Mouse (Mus musculus): ENCODE data around the gene Dusp7. TPM values are rescaled to one million over a fixed set of nuclear protein-coding genes. Genes with fewer than 3 reads are reported as not detected.

Gene Dusp7
- total RNA-seq (2023), result 29.3 TPM

DNA sequence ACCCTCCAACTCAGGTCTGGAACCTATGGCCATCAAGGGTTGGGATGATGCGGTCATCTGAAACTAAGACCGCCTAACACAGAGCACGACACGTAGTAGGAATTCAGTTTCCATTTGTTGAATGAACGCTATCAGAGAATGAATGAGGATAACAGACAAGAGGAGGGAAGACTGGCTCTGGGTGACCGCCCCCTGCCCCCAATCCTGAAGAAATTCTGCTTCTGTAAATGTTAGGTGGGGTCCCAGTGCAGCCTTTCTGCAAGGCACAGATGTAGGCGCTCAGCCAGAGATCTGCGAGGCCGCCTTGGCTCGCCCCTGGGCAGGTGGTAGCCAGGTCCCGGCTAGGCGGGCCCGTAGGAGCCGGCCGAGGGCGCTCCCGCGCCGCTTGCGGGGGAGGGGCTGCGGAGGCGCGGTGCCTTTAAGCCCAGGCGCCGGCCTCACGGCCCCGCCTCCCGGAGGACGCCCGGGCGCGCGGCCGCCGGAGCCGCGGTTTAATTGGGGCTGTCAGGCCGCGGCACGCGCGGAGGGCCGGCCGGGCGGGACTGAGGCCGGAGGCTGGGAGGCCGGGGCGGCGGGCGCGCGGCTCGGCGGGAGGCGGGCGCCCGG lies at the start of gene Dusp7:
Gene Dusp7, plus strand, starts transcription at position 521 of the 606 bp plus-strand sequence.

Other genes starting within 250 kb of the Dusp7 start
- gene Glyctk, start 210.5 kb upstream of the Dusp7 start, total RNA-seq (2023), result 6.1 TPM
- 135 TPM for gene Wdr82, start 197.7 kb upstream of the Dusp7 start, total RNA-seq (2023)
- gene Ppm1m, start 168.9 kb upstream of the Dusp7 start, total RNA-seq (2023), result 36.7 TPM
- 78.4 TPM for gene Twf2, start 165.5 kb upstream of the Dusp7 start, total RNA-seq (2023)
- gene Tlr9, start 146.0 kb upstream of the Dusp7 start, total RNA-seq (2023), result 10.5 TPM
- 26.1 TPM for gene Alas1, start 120.0 kb upstream of the Dusp7 start, total RNA-seq (2023)
- 4.3 TPM for gene Poc1a, start 87.6 kb upstream of the Dusp7 start, total RNA-seq (2023)
- gene Rpl29, start 60.8 kb downstream of the Dusp7 start, total RNA-seq (2023), result 1,242 TPM
- gene Acy1, start 69.7 kb downstream of the Dusp7 start, total RNA-seq (2023), result 13.1 TPM
- 4.9 TPM for gene Abhd14b, start 78.8 kb downstream of the Dusp7 start, total RNA-seq (2023)
- 6.9 TPM for gene Abhd14a, start 79.0 kb downstream of the Dusp7 start, total RNA-seq (2023)
- gene Pcbp4, start 84.7 kb downstream of the Dusp7 start, total RNA-seq (2023), result 15.2 TPM
- 0.38 TPM for gene Gpr62, start 97.3 kb downstream of the Dusp7 start, total RNA-seq (2023)
- 71.1 TPM for gene Rrp9, start 107.3 kb downstream of the Dusp7 start, total RNA-seq (2023)
- 59.3 TPM for gene Parp3, start 108.3 kb downstream of the Dusp7 start, total RNA-seq (2023)
- not detected for gene Iqcf1, start 131.3 kb downstream of the Dusp7 start, total RNA-seq (2023)
- gene Iqcf5, start 145.9 kb downstream of the Dusp7 start, total RNA-seq (2023), result not detected
- gene Iqcf3, start 193.0 kb downstream of the Dusp7 start, total RNA-seq (2023), result not detected
- gene Iqcf4, start 202.4 kb downstream of the Dusp7 start, total RNA-seq (2023), result not detected

Measured in CD4-positive naive resting alpha-beta T cell, adult 76 days (primary cell).